Mouse (Mus musculus) naive thymus-derived CD4-positive, alpha-beta T cell, adult 2 months (primary cell): Measurements from ENCODE around the gene Podn.

Source experiments
- DNase-seq: peaks from one replicate; pipeline ENCODE4 v3.0.0-alpha.2; 2011; ENCODE audit warnings: low read depth

Podn gene

DNA sequence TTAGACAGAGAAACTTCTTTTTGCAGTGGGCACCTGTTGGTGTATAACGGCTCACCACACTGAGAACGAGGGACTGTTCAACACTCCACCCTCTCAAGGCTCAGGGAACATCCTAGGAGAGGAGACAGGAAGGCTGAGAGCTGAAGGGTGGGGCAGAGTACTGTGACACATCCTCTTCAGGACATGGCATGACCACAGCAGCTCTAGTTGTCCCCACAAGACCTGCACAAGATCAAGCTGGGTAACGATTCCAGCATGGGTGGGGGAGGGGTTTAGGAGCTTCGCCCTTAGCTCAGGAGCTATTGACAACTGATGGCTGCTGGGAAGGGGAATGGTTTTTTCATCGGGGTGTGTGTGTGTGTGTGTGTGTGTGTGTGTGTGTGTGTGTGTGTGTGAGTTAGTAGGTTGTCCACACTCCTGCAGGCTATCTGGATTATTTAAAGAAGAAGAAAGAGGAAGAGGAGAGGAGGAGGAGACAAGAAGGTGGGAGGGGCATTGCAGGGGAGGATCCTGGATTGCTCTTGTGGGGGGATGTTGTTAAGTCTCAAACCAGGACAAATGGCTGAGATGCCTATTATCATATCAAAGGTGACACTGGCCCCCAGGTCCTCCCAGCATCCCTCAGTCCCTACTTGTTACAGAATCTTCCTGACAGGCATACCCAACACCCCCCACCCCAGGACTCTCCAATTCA is 129.7 kb downstream of the Podn start:
- no peak for DNase-seq
